Mouse (Mus musculus): ENCODE data around the gene Pdss1.

- TF ChIP-seq MAFK (IDR thresholded peaks at IDR 0.05; ENCODE audit: insufficient read depth, low read depth, low read length) (no peak), ZC3H11A (IDR thresholded peaks at IDR 0.05; ENCODE audit: borderline replicate concordance, low read depth, low read length) (no peak)
Measured at GRCm38 (mm10) chr2:22957415-22957814, 62.1 kb downstream of the Pdss1 start.
